Mouse (Mus musculus) neural tube, embryonic 13.5 days (tissue): ENCODE results near the gene Nxpe4. TPM values are rescaled to one million over a fixed set of nuclear protein-coding genes. Genes with fewer than 3 reads are reported as not detected.

Experiments
- ATAC-seq: fragments of 200-750 bp; cut with Nextera tagmentation; 2 replicates; pipeline ENCODE4 v1.8.0; 2017; ENCODE audit warnings: low read depth, mild to moderate bottlenecking, moderate TSS enrichment, moderate library complexity
- H3K27ac ChIP-seq: fragments of 300-500 bp; sonication (generic); replicated peaks from 2 replicates; pipeline ENCODE4 v1.5.1; 2015; ENCODE audit warnings: moderate library complexity, mild to moderate bottlenecking, inconsistent platforms
- H3K27me3 ChIP-seq: fragments of 300-500 bp; sonication (generic); 2 replicates; pipeline ENCODE4 v1.6.1; 2015; ENCODE audit warnings: mild to moderate bottlenecking, inconsistent platforms
- H3K36me3 ChIP-seq: fragments of 300-500 bp; sonication (generic); 2 replicates; pipeline ENCODE4 v1.6.1; 2015; ENCODE audit warnings: mild to moderate bottlenecking, inconsistent platforms
- H3K4me1 ChIP-seq: fragments of 300-500 bp; sonication (generic); replicated peaks from 2 replicates; pipeline ENCODE4 v1.6.1; 2015; ENCODE audit warnings: inconsistent platforms
- H3K4me2 ChIP-seq: fragments of 300-500 bp; sonication (generic); 2 replicates; pipeline ENCODE4 v1.6.1; 2015; ENCODE audit warnings: inconsistent platforms, mild to moderate bottlenecking, moderate library complexity
- H3K4me3 ChIP-seq: fragments of 300-500 bp; sonication (generic); 2 replicates; pipeline ENCODE4 v1.5.1; 2015; ENCODE audit warnings: mild to moderate bottlenecking, inconsistent platforms
- H3K9ac ChIP-seq: fragments of 300-500 bp; sonication (generic); 2 replicates; pipeline ENCODE4 v1.6.1; 2015; ENCODE audit warnings: moderate library complexity, mild to moderate bottlenecking, inconsistent platforms
- H3K9me3 ChIP-seq: fragments of 300-500 bp; sonication (generic); 2 replicates; pipeline ENCODE4 v1.6.1; 2016; ENCODE audit warnings: inconsistent platforms
- WGBS: fragments of 180-500 bp; shearing (Covaris S2); methylation state at CpG from one replicate; pipeline ENCODE4 v1.1.7; 2015; 5-methylcytosine and 5-hydroxymethylcytosine counted together
- polyA plus RNA-seq: library from polyadenylated mRNA; unstranded; fragments of >200 nt; fragmentation: Nextera tagmentation; extraction: Ambion mirVana; gene quantifications from 2 replicates; pipeline ENCODE4 v1.2.1, GENCODE M21; 2015

The Nxpe4 gene
- polyA plus RNA-seq, 1 experiment from 2014 or later = 6.5 TPM

DNA sequence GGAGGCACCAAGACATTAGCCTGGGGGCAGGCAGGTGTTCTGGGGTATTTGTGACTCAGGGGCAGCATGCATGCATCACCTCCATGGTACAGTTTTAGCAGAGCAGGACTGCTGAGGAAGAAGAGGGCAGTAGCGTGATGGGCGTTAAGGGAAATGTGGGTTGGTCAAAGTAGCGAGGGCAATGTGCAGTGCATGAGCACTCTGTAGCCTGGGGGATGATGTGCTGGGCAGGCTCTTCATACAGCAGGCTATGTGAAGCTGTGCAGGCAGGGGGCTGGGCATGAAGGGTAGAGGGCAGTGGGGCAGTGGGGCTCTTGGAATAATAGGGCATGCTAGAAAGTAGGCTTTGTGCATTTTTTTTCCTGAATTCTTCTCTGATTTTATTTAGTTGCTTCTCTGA, 82.4 kb downstream of the Nxpe4 start:
- ATAC-seq = no peak
- Histone ChIP-seq H3K4me1 (peaks cover 4% of the 10 kb centered on the region; the same call in 1 of the 2 replicates), H3K9me3 (no peaks in the 10 kb centered on the region), H3K4me3 (no peak overlapping the region), H3K27me3 (no peaks in the 10 kb centered on the region), H3K4me2 (no peak overlapping the region), H3K9ac (no peak overlapping the region), H3K27ac (no peak overlapping the region), H3K36me3 (no peaks in the 10 kb centered on the region)
- 74% methylated on average over 3 of the region's 3 CpGs for WGBS

DNA sequence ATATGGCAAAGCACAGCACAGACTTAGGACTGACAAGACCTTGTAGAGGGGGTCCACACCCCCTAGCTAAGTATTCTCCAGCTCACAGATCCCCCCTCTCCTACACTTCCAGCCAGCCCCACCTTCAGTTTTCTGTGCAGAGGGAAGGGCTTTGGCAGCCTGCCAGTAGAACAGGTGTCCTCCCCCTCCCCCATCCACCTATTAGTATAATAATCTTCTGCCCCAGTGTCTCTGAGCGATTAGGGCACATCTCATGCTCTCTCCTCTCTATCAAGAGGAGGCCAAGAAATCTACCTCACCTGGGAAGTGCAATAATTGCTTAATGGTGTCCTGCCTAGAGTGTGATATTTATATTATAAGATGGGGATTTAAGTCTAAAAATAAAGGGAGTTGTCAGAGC, 83.7 kb downstream of the Nxpe4 start:
- no peak for ATAC-seq
- no peak overlapping the region for H3K4me3 ChIP-seq
- no peak overlapping the region for H3K4me2 ChIP-seq
- no peaks in the 10 kb centered on the region for H3K36me3 ChIP-seq
- H3K4me1 ChIP-seq = peaks cover 4% of the 10 kb centered on the region; the same call in 1 of the 2 replicates
- no peak overlapping the region for H3K9ac ChIP-seq
- H3K27ac ChIP-seq = no peak overlapping the region
- 46% methylated on average over 1 of the region's 1 CpGs for WGBS
- no peaks in the 10 kb centered on the region for H3K27me3 ChIP-seq
- no peaks in the 10 kb centered on the region for H3K9me3 ChIP-seq

DNA sequence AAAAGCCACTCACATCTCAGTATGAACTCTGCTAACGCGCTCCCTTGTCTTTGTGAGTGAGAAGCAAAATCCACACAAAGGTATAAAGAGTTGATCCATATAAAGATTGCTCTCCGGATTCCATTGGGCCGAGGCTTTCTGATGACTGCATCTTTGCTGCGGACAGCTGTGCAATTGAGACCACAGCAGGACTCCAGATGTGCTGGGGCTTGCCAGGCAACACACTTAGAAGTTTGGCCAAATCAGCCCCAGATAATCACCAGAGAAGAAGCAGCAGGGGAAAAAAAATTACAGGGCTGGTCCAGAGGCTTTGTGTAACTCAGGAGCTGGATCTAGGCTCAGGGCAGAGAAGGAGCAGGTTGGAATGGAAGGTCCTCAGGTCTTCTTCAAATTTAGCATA, 85.5 kb downstream of the Nxpe4 start:
- WGBS = 63% methylated on average over 5 of the region's 5 CpGs

DNA sequence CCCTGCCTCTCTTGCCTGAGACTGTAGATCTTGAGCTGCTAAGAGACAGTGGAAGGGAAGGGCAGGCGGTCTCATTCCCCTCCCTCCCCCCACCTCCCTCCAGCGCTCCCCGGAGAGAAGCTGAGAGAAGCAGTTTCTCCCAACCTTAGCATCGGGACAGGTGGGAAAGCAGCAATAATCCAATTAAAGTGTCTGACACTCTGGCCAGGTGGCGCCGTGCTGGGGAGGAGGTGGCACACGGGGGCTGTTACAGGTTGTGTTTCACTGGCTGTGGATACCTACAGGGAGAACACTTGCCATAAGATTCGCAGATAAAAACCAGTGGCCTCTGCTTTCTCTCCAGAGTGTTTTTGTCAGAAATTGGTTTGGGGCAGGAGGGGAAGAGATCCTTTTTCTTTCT, 90.4 kb downstream of the Nxpe4 start:
- no peak overlapping the region for H3K27ac ChIP-seq
- no peaks in the 10 kb centered on the region for H3K27me3 ChIP-seq
- H3K4me3 ChIP-seq = no peak overlapping the region
- H3K9me3 ChIP-seq = no peaks in the 10 kb centered on the region
- H3K9ac ChIP-seq = no peak overlapping the region
- H3K36me3 ChIP-seq = no peaks in the 10 kb centered on the region
- no peak overlapping the region for H3K4me2 ChIP-seq
- H3K4me1 ChIP-seq = peaks cover 12% of the 10 kb centered on the region
- no peak for ATAC-seq
- 12% methylated on average over 8 of the region's 8 CpGs for WGBS

More for the DNA sequence above, 85.5 kb downstream of the Nxpe4 start:
- H3K36me3 ChIP-seq = no peaks in the 10 kb centered on the region
- no peak overlapping the region for H3K4me2 ChIP-seq
- ATAC-seq = no peak
- no peak overlapping the region for H3K4me3 ChIP-seq
- H3K27me3 ChIP-seq = no peaks in the 10 kb centered on the region
- no peak overlapping the region for H3K9ac ChIP-seq
- H3K27ac ChIP-seq = no peak overlapping the region
- peaks cover 11% of the 10 kb centered on the region for H3K4me1 ChIP-seq
- no peaks in the 10 kb centered on the region for H3K9me3 ChIP-seq

DNA sequence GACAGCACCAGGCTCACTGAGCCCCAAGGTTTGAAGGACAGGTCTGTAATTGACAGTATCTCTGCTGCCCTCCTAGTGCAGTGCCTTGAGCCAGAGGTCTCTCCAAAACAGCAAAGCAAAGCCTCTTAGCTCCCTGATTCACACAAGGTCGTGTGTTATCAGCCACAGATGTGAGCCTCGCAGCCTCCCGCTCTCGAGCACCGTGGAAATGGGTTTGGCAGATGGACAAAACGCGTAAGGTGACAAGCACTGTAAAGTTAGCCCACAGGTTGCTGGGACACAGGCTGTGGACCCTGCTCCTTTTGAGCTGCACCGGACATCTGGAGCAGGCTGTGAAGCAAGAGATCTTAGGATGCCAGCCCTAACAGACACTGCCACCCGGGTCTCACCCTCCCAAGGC, 95.2 kb downstream of the Nxpe4 start:
- Histone ChIP-seq H3K27me3 (no peaks in the 10 kb centered on the region), H3K36me3 (no peaks in the 10 kb centered on the region), H3K9me3 (no peaks in the 10 kb centered on the region), H3K9ac (no peak overlapping the region), H3K4me3 (no peak overlapping the region), H3K4me1 (peaks cover 11% of the 10 kb centered on the region), H3K27ac (no peak overlapping the region), H3K4me2 (no peak overlapping the region)
- ATAC-seq = no peak
- WGBS = 67% methylated on average over 9 of the region's 9 CpGs

DNA sequence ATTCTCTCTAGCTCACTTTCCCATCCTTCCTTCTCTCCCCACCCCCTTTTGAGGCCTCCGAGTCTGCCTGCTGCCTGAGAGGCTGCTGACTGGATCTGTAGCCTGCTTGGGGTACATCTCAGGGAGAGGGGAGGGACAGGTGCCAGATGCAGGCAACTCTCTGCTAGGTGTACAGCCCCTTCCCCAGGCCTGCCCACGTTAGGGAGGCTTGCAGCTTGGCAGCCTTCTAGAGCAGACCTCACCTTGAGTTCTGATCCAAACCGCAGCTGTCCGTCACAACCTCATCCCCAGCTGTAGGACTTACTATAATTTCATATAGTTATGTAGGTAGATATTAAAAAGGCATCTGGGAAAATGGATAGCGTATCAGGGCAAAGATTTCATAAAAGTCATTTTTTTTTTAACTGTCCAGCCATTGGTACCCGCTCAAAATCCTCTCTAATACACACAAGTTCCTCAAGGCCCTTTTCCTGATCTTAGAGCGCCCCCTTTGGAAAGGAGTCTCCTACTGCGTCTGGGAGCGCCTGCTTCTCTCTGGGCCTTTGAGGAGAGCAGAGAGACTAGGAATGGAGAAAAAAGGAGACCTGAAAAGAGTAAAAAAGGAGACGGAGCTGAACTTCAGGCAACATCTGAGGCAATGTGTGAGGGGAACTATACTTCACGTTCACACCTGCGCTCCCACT, 96.1 kb downstream of the Nxpe4 start:
- Histone ChIP-seq H3K9ac (no peak overlapping the region), H3K36me3 (no peaks in the 10 kb centered on the region), H3K4me2 (no peak overlapping the region), H3K9me3 (no peaks in the 10 kb centered on the region), H3K27ac (no peak overlapping the region), H3K27me3 (no peaks in the 10 kb centered on the region), H3K4me1 (0 out of 2 replicates have a peak, but pooled peaks cover 3% of the 10 kb centered on the region), H3K4me3 (no peak overlapping the region)
- 34% methylated on average over 12 of the region's 12 CpGs for WGBS
- ATAC-seq = no peak; the same call in 1 of the 2 replicates

DNA sequence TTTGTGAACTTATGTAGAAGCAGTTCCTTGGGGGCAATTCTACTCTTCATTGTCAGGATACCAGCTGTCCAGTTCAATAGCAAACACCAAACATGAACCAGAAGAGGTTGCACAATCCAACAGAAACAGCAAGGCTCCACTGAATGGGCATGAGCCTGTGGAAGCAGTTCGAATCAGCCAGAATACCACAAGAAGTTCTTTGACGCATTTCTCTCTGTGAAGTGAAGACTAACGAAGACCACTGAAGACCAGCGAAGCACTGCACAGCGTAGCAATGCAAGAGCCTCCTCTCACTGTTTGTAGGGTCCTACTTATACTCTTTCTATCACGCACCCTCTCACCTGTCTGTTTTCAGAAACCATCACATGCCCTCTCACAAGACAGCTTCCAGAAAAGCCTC, 102.8 kb downstream of the Nxpe4 start:
- H3K27ac ChIP-seq = no peak overlapping the region
- ATAC-seq = no peak

DNA sequence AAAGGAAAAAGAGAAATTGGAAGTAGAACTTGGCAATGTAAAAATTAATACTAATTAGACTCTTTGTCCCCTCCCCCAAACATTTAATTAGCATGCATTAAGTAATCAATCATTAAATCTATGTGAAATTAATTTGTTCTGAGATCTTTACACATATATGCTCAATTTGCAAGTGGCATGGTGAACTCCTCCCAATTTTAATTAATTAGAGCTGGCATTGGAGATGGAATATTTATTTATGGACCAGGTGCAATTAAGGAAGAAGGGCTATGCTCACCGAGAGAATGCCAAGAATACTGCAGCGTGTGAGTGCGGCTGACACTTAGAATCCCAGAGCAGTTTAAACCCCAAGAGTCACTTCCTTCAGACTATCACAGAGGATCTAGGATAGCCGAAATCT, 103.7 kb downstream of the Nxpe4 start:
- no peak overlapping the region for H3K4me2 ChIP-seq
- no peaks in the 10 kb centered on the region for H3K9me3 ChIP-seq
- no peak overlapping the region for H3K4me3 ChIP-seq
- peaks cover 11% of the 10 kb centered on the region; the same call in 1 of the 2 replicates for H3K27me3 ChIP-seq
- no peak overlapping the region for H3K9ac ChIP-seq
- 65% methylated on average over 4 of the region's 4 CpGs for WGBS
- no peaks in the 10 kb centered on the region for H3K36me3 ChIP-seq
- peaks cover 15% of the 10 kb centered on the region for H3K4me1 ChIP-seq
- no peak overlapping the region for H3K27ac ChIP-seq
- ATAC-seq = no peak

More for the DNA sequence above, 102.8 kb downstream of the Nxpe4 start:
- H3K9ac ChIP-seq = no peak overlapping the region
- peaks cover 15% of the 10 kb centered on the region for H3K4me1 ChIP-seq
- H3K27me3 ChIP-seq = peaks cover 11% of the 10 kb centered on the region; the same call in 1 of the 2 replicates
- no peaks in the 10 kb centered on the region for H3K36me3 ChIP-seq
- H3K9me3 ChIP-seq = no peaks in the 10 kb centered on the region
- H3K4me3 ChIP-seq = no peak overlapping the region
- WGBS = 91% methylated on average over 6 of the region's 6 CpGs
- H3K4me2 ChIP-seq = no peak overlapping the region

DNA sequence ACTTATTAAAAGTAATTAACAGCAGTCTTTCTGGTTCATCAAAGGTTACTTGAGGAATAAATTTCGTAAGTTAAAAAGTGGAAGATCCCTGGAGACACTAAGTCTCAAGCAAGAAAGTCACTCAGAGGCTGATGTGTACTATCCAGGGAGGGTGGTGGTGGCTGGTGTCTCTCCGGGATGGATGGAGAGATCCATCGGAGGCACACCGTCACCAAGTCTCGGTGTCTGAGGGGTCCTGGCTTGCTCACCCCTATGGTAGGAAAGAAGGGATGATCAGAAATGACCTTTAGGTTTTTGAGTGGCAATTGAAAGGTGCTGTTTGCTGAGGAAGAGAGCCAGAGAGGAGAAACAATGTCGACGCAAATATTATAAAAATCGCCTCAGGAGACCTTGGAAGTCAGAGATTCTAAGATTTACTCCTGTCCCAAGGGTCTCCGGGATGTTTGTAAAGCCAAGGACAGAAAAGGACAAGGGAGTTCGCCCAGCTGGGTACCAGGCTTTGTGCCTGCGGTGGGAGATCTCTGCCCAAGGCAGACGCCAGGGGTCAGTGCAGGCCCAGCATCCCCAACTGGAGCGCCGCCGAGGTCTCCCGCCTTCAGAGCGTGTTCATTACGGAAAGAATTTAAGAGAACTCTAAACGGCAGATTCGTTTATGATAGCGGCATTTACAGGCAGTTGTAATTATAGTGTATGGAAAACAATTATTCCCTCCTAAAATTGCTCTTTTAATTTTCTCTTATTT, 104.6 kb downstream of the Nxpe4 start:
- H3K9me3 ChIP-seq = no peaks in the 10 kb centered on the region
- H3K4me2 ChIP-seq = peak overlapping the region; percentile 83
- peaks cover 11% of the 10 kb centered on the region; the same call in 1 of the 2 replicates for H3K27me3 ChIP-seq
- ATAC-seq = peak; percentile 96
- H3K4me1 ChIP-seq = peaks cover 15% of the 10 kb centered on the region
- H3K9ac ChIP-seq = peak overlapping the region; percentile 65
- 13% methylated on average over 21 of the region's 21 CpGs for WGBS
- peak overlapping the region; percentile 45 for H3K4me3 ChIP-seq
- no peaks in the 10 kb centered on the region for H3K36me3 ChIP-seq
- H3K27ac ChIP-seq = no peak overlapping the region

DNA sequence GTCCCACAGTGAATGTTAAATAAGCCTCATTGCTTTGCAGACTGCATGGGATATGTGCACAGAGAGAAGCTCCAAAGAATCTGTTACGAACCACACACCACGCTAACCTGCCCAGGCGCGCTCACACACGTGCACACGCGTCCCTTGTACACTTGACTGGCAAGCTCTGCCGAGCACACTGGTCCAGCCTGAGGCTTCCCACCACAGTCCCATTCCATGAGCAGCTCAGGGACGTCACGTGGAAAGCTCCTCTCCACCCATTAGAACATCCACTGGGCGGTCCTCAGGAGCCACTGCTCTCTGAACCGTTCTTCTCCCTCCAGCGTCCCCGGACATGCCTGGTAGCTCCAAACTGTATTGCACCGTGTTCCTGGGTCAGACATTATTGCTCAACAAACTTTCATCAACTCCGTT, 105.2 kb downstream of the Nxpe4 start:
- under 1% methylated on average over 16 of the region's 16 CpGs for WGBS
- H3K27ac ChIP-seq = no peak overlapping the region; the same call in 1 of the 2 replicates
- H3K36me3 ChIP-seq = no peaks in the 10 kb centered on the region

DNA sequence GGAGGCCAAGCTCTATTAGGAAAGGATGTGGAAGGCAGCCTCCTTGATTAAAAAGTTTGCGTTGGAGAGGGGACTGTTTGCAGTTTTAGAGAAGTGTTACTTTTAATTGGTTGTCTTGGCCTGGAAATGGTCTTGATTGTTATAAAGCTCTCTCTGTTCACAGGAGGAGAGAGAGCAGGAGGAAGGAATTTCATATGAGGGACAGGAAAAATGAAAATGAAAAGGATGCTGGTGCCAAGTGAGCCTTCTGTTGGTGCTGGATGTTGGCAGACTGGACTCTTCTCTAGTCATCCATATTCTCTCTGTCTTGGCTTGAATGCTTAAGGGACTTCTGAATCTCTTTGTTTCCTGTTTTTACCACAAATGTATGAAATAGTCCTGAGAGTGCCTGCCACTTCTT, 106.1 kb downstream of the Nxpe4 start:
- 53% methylated on average over 1 of the region's 1 CpGs for WGBS
- H3K4me1 ChIP-seq = peaks cover 15% of the 10 kb centered on the region
- H3K36me3 ChIP-seq = no peaks in the 10 kb centered on the region
- no peak overlapping the region for H3K9ac ChIP-seq
- no peaks in the 10 kb centered on the region for H3K9me3 ChIP-seq
- no peak overlapping the region for H3K27ac ChIP-seq
- no peak overlapping the region for H3K4me3 ChIP-seq
- no peak overlapping the region for H3K4me2 ChIP-seq
- no peak for ATAC-seq
- H3K27me3 ChIP-seq = peaks cover 11% of the 10 kb centered on the region; the same call in 1 of the 2 replicates

More for the DNA sequence above, 105.2 kb downstream of the Nxpe4 start:
- Histone ChIP-seq H3K9ac (peak overlapping the region; percentile 65), H3K4me3 (peak overlapping the region; percentile 45), H3K27me3 (peaks cover 11% of the 10 kb centered on the region; the same call in 1 of the 2 replicates), H3K4me2 (peak overlapping the region; percentile 83), H3K9me3 (no peaks in the 10 kb centered on the region), H3K4me1 (peaks cover 15% of the 10 kb centered on the region)
- ATAC-seq = peak; percentile 90

DNA sequence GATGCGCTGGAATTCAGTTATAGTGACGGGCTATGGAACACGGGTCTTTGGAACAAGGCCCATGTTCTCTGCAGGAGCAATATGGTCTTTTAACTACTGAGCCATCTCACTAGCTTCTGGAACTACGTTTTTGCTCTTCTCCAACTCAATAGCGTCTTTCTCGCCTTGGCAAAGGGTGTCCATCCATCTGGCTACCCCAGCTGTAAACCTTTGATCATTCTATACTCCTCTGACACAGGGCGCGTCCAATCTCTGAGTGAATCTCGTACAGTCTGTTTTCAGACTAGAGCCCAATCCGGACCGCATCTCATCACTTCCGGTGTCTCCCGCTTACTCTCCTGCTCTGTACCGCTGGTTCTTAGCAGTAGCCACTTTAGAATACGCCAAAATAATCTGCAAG, 115.0 kb downstream of the Nxpe4 start:
- Histone ChIP-seq H3K9ac (no peak overlapping the region), H3K4me1 (no peaks in the 10 kb centered on the region), H3K36me3 (no peaks in the 10 kb centered on the region), H3K27ac (no peak overlapping the region), H3K4me2 (no peak overlapping the region), H3K9me3 (no peaks in the 10 kb centered on the region), H3K27me3 (no peaks in the 10 kb centered on the region), H3K4me3 (no peak overlapping the region)
- WGBS = 90% methylated on average over 15 of the region's 15 CpGs
- ATAC-seq = no peak
